Mouse (Mus musculus) layer of hippocampus, adult 18-20 months (tissue): ENCODE results near the gene Rhd. TPM values are rescaled to one million over a fixed set of nuclear protein-coding genes. Genes with fewer than 3 reads are reported as not detected.

ENCODE experiments used
- DNase-seq, 2 experiments: peaks; one replicate each; pipeline ENCODE4 v3.0.0; 2022; ENCODE audit warnings: low spot score in 2 of 2
- total RNA-seq, 2 experiments: library from RNA; stranded (reverse); gene quantifications; 2 replicates each; pipeline ENCODE4 v1.2.3; 2021

Rhd gene
- total RNA-seq, 2 experiments from 2014 or later, result not detected

GRCm38 (mm10) chr4:134930190-134930589 is 65.9 kb downstream of the Rhd start:
- no peak for DNase-seq

DNA sequence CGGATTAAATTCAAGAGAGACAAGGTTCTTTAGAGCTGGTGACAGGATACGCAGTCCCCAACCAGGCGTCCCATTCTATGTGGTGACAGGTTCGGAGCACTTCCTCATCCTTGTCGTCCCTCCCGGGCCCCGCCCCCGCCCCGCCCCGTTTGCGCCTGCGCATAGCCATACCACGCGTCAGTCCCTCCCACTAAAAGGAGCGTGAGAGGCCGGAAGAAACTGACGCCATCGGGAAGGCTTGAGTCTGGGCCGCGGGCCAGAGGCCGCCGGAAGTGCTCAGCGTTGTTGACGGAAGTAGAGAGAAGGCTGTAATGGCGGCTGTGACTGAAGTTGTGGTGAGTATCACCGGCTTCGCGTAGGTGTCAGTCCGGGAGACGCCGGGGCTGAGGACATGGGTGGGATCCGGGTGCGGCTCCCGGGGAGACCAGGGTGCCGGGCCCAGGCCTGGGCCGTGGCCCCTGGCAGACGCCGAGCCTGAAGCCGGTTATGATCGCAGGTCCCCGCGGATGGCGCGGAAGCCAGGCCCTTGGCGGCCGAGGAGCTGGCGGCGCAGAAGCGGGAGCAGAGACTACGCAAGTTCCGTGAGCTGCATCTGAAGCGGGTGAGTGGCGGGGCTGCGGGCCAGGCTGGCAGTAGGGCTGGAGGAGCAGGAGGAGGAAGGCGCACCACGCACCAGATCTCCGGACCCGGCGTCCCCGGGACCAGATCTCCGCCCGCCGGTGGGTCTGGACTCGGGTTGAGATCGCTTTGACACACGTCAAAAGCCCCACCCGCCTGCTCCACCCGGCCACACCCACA is 66.5 kb downstream of the Rhd start, which contains the start of gene Syf2:
TSS of gene Syf2 (plus strand) at position 215 of the 798 bp plus-strand sequence.
- peak; percentile 92 to 97 for DNase-seq

DNA sequence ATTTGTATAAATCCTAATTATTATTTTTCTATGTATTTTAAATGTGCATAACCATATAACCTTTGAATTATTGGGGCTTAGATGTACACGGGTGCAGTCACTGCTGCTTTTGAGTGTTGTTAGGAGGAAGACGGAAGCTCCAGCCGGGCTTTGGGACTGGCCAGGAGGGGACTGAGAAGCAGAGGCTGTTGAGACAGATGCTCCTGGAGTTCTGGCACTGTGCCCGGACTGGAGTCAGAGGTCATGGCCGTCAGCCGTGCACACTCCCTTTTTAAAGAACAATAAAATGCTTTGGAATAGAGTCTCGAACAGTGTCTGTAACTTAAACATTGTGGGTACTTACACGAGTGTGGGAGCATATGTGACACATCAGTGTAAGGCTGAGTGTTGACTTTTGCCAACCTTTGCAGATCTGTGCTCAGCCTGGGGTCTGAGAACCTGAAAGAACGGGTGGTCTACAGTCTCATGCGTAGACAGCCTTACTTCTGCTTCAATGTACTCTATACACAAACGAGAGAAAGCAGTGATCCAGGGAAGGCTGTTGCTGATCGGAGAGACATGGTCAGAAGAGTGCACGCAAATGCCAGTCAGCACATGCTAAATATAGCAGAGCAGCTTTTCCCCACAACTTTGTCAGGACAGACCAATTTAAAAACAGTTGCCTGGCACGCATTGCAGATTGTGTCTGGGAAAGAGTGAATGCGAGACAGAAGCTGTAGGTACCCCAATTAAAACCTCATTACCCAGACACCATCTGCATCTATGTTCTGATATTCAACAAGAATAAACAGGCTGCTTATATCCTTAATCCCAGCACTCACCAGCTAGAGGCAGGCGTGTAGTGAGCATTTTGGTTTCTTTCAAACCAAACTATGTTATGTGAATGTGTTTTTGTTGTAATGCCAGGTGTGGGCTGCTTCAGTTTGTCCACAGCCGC is 73.2 kb downstream of the Rhd start:
- DNase-seq, result no peak

DNA sequence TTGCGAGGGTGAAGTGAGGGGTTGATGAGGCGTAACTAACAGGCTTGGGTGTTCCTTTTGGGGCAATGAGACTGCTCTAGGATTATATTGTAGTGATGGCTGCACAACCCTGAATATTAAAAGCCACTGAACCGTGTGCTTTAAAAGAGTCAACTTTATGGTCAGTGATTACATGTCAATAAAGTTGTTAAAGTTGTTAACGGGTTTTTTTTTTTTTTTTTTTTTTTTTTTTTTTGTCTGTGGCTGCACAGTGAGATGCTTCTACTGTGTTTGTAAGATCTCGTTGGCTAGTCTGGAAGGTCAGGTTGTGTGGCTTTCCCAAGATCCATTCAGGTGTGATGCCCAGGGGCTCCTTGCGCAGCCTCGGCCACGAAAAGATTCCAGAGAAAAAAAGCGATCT is 75.6 kb downstream of the Rhd start:
- DNase-seq, result no peak

DNA sequence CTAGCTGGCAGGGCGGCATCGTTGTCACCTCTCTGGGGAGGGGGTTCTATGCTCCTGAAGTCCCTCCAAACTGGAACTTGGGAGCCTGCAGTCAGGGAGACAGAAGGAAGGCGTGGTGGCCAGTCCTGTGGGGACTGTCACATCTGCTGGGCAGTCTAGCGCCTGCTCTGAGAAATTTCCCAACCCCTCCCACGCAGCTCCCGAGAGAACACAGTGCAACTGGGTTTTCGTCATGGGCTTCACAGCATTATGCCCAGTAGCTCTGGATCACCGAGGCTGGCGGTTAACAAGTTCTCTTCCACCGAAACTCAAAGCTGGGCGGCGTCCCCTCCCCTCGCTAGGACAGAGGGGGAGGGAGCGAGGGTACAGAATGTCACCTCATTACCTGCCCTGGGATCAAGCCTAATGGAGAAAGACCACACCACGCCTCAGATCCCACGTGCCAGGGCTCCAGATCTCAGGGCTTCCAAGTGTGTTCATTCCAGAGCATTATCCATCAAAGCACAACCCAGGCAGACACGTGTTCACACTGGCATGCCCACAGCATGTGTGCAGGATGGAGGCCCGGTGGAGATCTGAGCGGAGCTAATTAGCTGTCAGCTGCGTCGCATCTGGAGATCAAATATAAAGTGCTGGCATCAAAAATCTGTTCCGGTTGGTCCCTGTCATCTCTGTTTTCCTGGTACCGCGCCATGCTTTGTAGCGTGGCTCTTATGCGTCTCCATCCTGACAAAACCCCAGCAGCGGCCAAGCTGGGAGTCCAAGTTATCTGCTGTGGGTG is 79.6 kb downstream of the Rhd start:
- peak in 1 of 2 experiments; percentile 60 for DNase-seq

Other genes with a start within 250 kb of the Rhd start
- 10 to 100 TPM; 24.1 to 26.7 TPM for gene Man1c1, start 160.2 kb upstream of the Rhd start, total RNA-seq
- 1 to 10 TPM; 1.3 to 2.4 TPM for gene Ldlrap1, start 96.5 kb upstream of the Rhd start, total RNA-seq
- 10 to 100 TPM; 42.5 to 44.9 TPM for gene Maco1, start 11.2 kb upstream of the Rhd start, total RNA-seq
- 100 to 1,000 TPM; 120 to 123 TPM for gene Tmem50a, start 50.5 kb downstream of the Rhd start, total RNA-seq
- 100 to 1,000 TPM; 256 to 262 TPM for gene Rsrp1, start 59.1 kb downstream of the Rhd start, total RNA-seq
- gene Syf2, start 66.4 kb downstream of the Rhd start, total RNA-seq, result 10 to 100 TPM; 58.8 to 69.7 TPM